Mouse (Mus musculus) heart, embryonic 12.5 days (tissue): ENCODE measurements around the gene Mslnl. TPM values are rescaled to one million over a fixed set of nuclear protein-coding genes. Genes with fewer than 3 reads are reported as not detected.
"Not testable (repeated sequence)": the region's sequence is repeated elsewhere in the genome, so short reads cannot be mapped to it uniquely, and the experiment has no call there.

ENCODE experiments used
- ATAC-seq: fragments of 200-750 bp; cut with Nextera tagmentation; 2 replicates; pipeline ENCODE4 v1.8.0; 2017; ENCODE audit warnings: moderate TSS enrichment, moderate library complexity; ENCODE audit not compliant: insufficient number of reproducible peaks, low FRiP score
- H3K27ac ChIP-seq: fragments of 300-500 bp; sonication (generic); 2 replicates; pipeline ENCODE4 v1.5.1; 2016; ENCODE audit warnings: mild to moderate bottlenecking, moderate library complexity; ENCODE audit not compliant: poor library complexity, severe bottlenecking
- H3K27me3 ChIP-seq: fragments of 300-500 bp; sonication (generic); replicated peaks from 2 replicates; pipeline ENCODE4 v1.6.1; 2016; ENCODE audit warnings: mild to moderate bottlenecking, moderate library complexity
- H3K36me3 ChIP-seq: fragments of 300-500 bp; sonication (generic); 2 replicates; pipeline ENCODE4 v1.6.1; 2016; ENCODE audit warnings: mild to moderate bottlenecking, moderate library complexity
- H3K4me1 ChIP-seq: fragments of 300-500 bp; sonication (generic); replicated peaks from 2 replicates; pipeline ENCODE4 v1.6.1; 2016; ENCODE audit warnings: mild to moderate bottlenecking
- H3K4me2 ChIP-seq: fragments of 300-500 bp; sonication (generic); 2 replicates; pipeline ENCODE4 v1.6.1; 2016; ENCODE audit warnings: mild to moderate bottlenecking, moderate library complexity
- H3K4me3 ChIP-seq: fragments of 300-500 bp; sonication (generic); 2 replicates; pipeline ENCODE4 v1.5.1; 2016; ENCODE audit warnings: mild to moderate bottlenecking
- H3K9ac ChIP-seq: fragments of 300-500 bp; sonication (generic); 2 replicates; pipeline ENCODE4 v1.6.1; 2016; ENCODE audit warnings: mild to moderate bottlenecking, moderate library complexity
- H3K9me3 ChIP-seq: fragments of 300-500 bp; sonication (generic); replicated peaks from 2 replicates; pipeline ENCODE4 v1.6.1; 2016; ENCODE audit warnings: mild to moderate bottlenecking, moderate library complexity
- WGBS: fragments of 180-500 bp; shearing (Covaris S2); methylation state at CpG from one replicate; pipeline ENCODE4 v1.1.7; 2016; 5-methylcytosine and 5-hydroxymethylcytosine counted together
- polyA plus RNA-seq: library from polyadenylated mRNA; unstranded; fragments of >200 nt; fragmentation: Nextera tagmentation; extraction: Ambion mirVana; gene quantifications from 2 replicates; pipeline ENCODE4 v1.2.1, GENCODE M21; 2016

Mslnl gene
- polyA plus RNA-seq, 1 experiment from 2014 or later, result not detected

GRCm38 (mm10) chr17:25717691-25718090, 18.2 kb upstream of the Mslnl start:
- H3K4me3 ChIP-seq, result peak overlapping the region; percentile 48
- peak overlapping the region; percentile 61 for H3K9ac ChIP-seq
- no peak for ATAC-seq
- H3K27ac ChIP-seq, result no peak overlapping the region
- peak overlapping the region; percentile 90 for H3K4me2 ChIP-seq
- H3K36me3 ChIP-seq, result peaks cover 38% of the 10 kb centered on the region
- peaks cover 45% of the 10 kb centered on the region for H3K27me3 ChIP-seq
- H3K4me1 ChIP-seq, result peaks cover 28% of the 10 kb centered on the region
- WGBS, result 9% methylated on average over 6 of the region's 6 CpGs
- H3K9me3 ChIP-seq, result no peaks in the 10 kb centered on the region

GRCm38 (mm10) chr17:25721476-25721875, 14.4 kb upstream of the Mslnl start:
- ATAC-seq, result no peak
- Histone ChIP-seq H3K27ac (no peak overlapping the region), H3K36me3 (peaks cover 65% of the 10 kb centered on the region), H3K27me3 (peaks cover 27% of the 10 kb centered on the region), H3K4me1 (peaks cover 21% of the 10 kb centered on the region), H3K9me3 (no peaks in the 10 kb centered on the region), H3K4me2 (no peak overlapping the region), H3K4me3 (no peak overlapping the region), H3K9ac (no peak overlapping the region)
- 93% methylated on average over 5 of the region's 5 CpGs for WGBS

DNA sequence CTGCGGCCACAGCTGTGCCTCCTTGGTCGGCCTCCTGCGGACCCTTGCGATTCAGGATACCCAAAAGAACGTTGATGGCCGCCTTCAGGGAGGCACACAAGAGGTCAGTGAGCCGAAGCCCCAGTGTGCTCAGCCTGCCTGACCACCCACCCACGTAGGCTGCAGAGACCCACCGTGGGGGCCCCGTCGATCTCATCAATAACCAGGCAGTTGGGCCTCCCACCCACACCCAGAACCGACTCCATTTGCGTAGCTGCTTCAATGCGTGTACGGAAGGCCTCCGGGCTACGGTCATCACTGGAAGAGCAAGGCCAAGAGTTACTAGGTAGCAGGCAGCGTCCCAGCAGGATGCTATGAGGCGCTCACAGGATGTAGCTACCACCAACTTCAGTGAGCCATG, 12.4 kb upstream of the Mslnl start:
- Histone ChIP-seq H3K27ac (no peak overlapping the region), H3K36me3 (peaks cover 66% of the 10 kb centered on the region), H3K4me3 (no peak overlapping the region), H3K9me3 (no peaks in the 10 kb centered on the region), H3K4me1 (peaks cover 17% of the 10 kb centered on the region), H3K27me3 (peaks cover 7% of the 10 kb centered on the region), H3K9ac (no peak overlapping the region), H3K4me2 (no peak overlapping the region)
- 95% methylated on average over 19 of the region's 19 CpGs for WGBS
- ATAC-seq, result no peak

DNA sequence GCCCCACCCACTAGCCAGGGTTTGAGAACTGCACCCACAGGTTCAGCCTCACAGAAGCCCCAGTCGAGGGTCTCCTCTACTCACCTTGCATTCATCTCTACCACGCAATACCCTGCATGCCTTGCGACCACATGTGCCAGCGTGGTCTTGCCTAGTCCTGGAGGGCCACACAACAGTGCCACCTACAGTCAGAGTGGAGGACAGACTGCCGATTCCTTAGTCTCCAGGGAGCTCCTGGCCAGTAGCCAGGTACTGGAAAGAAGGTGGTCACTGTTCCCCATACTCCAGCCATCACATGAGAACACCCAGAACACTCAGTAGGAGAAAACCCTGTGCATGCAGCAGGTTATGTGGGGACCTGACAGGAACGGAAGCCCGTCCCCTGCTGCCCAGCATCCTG, 11.9 kb upstream of the Mslnl start:
- Histone ChIP-seq H3K36me3 (peaks cover 68% of the 10 kb centered on the region), H3K27me3 (peaks cover 3% of the 10 kb centered on the region), H3K4me2 (no peak overlapping the region), H3K4me3 (no peak overlapping the region), H3K4me1 (peaks cover 20% of the 10 kb centered on the region), H3K9ac (no peak overlapping the region), H3K27ac (no peak overlapping the region), H3K9me3 (no peaks in the 10 kb centered on the region)
- WGBS, result 77% methylated on average over 7 of the region's 7 CpGs
- ATAC-seq, result no peak

DNA sequence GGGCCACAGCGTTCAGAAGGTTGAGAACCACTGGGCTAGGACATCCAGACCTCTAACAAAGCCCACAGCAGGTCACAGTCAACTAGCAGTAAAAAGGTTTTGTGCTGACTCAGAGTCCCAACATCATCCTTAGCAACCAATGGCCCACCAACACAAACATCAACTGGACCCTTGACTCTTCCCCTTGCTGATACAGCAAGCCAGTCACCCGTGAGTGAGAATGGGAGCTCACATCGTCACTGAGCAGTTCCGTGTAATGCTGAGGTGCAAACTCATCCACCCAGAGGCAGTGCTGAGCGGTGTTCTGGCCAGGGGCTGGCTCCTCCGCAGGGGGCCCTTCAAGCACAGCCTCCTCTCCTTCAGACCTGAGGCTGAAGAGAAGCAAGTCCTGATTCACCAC, 10.6 kb upstream of the Mslnl start:
- H3K36me3 ChIP-seq, result peaks cover 67% of the 10 kb centered on the region

DNA sequence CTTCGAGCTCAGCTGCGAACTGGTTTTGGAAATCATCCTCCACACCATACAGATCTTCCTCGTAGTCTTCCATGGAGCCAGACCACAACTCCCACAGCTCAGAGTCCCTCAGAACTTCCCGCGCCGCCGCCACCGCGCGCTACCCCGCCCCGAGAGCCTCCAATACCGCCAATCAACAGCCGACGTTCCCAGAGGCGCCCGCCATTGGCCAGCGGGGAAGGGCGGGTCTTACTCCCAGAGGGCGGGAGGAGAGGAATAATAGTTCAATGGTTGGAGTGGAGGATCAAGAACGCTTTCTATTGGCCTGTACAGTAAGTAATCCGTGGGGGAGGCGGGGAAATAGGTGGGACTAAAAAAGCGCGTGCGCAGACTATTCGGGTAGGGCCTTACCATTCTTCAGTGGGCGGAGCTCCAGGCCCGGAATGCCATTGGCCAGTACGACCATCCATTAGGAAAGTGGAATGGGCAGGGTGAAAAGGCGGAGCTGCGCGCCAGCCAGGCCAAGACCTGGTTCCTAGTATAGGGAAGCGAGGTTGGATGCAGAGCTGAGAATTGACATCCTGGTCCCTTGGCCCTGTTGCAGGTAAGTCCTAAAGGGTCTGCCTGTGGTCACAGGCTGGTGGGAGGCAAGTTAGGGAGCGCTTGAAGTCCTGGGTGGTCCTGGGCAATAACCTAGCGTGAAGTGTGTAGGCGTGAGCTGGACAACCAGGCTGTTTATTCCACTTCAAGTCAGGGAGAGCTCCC, 8.4 kb upstream of the Mslnl start, which contains the start of the genes Chtf18 and Rpusd1:
Chtf18 (minus strand) TSS at position 155 of the 744 bp plus-strand sequence.
Rpusd1 (plus strand) TSS at position 406 of the 744 bp plus-strand sequence.
- Histone ChIP-seq H3K27ac (no peak within 1 kb of the TSS), H3K4me1 (peaks cover 20% of the 10 kb centered on the region)
- under 1% methylated on average over 37 of the region's 37 CpGs for WGBS

More for the DNA sequence above, 10.6 kb upstream of the Mslnl start:
- H3K27ac ChIP-seq, result no peak overlapping the region
- 78% methylated on average over 6 of the region's 6 CpGs for WGBS
- no peak for ATAC-seq
- H3K27me3 ChIP-seq, result no peaks in the 10 kb centered on the region
- H3K4me3 ChIP-seq, result no peak overlapping the region
- H3K9ac ChIP-seq, result 0 out of 2 replicates have a peak overlapping the region, but pooled peaks have one; percentile 10
- peaks cover 20% of the 10 kb centered on the region for H3K4me1 ChIP-seq
- no peak overlapping the region for H3K4me2 ChIP-seq
- H3K9me3 ChIP-seq, result no peaks in the 10 kb centered on the region

GRCm38 (mm10) chr17:25728009-25728270, 7.9 kb upstream of the Mslnl start:
- H3K4me2 ChIP-seq, result peak overlapping the region; percentile 98
- H3K27me3 ChIP-seq, result no peaks in the 10 kb centered on the region
- H3K9ac ChIP-seq, result peak overlapping the region; percentile 86
- H3K4me3 ChIP-seq, result peak overlapping the region; percentile 54
- H3K4me1 ChIP-seq, result peaks cover 20% of the 10 kb centered on the region
- no peak overlapping the region for H3K27ac ChIP-seq
- WGBS, result 20% methylated on average over 4 of the region's 4 CpGs
- H3K9me3 ChIP-seq, result no peaks in the 10 kb centered on the region
- no peak for ATAC-seq
- peaks cover 51% of the 10 kb centered on the region for H3K36me3 ChIP-seq

More for the DNA sequence above, 8.4 kb upstream of the Mslnl start, which contains the start of the genes Chtf18 and Rpusd1:
- H3K4me3 ChIP-seq, result peak within 1 kb of the TSS; percentile 68
- peak; percentile 98 for ATAC-seq
- H3K27me3 ChIP-seq, result no peaks in the 10 kb centered on the region
- H3K9me3 ChIP-seq, result no peaks in the 10 kb centered on the region
- H3K4me2 ChIP-seq, result peak within 1 kb of the TSS; percentile 98
- peaks cover 55% of the 10 kb centered on the region for H3K36me3 ChIP-seq
- peak within 1 kb of the TSS; percentile 86 for H3K9ac ChIP-seq

GRCm38 (mm10) chr17:25732082-25732481, 3.8 kb upstream of the Mslnl start:
- 21% methylated on average over 2 of the region's 2 CpGs for WGBS
- no peaks in the 10 kb centered on the region for H3K9me3 ChIP-seq
- no peak for ATAC-seq
- no peak overlapping the region for H3K4me2 ChIP-seq
- no peak overlapping the region for H3K27ac ChIP-seq
- H3K4me1 ChIP-seq, result peaks cover 10% of the 10 kb centered on the region
- peaks cover 3% of the 10 kb centered on the region for H3K27me3 ChIP-seq
- peaks cover 26% of the 10 kb centered on the region for H3K36me3 ChIP-seq
- H3K9ac ChIP-seq, result no peak overlapping the region
- no peak overlapping the region for H3K4me3 ChIP-seq

DNA sequence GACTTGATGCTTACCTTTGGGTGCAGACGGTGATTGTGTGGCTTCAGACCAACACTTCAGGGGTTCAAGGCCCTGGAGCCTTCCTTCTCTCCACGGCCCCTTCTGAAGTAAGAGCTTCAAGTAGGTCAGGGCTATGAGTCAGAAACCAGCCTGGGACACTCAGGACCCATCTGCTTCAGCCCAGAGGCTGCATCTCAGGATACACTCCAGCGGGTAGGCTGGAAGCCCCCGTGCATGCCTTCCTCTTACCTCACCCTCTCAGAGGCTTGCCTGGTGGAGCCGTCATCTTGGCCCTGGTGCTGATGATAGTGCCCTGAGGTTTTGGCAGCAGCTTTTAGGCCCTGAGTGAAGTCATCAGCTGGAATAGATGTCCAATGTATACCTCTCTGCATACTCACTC, 596 bp upstream of the Mslnl start:
- Histone ChIP-seq H3K4me3 (no peak overlapping the region), H3K9me3 (no peaks in the 10 kb centered on the region), H3K4me1 (no peaks in the 10 kb centered on the region), H3K4me2 (no peak overlapping the region), H3K36me3 (peaks cover 10% of the 10 kb centered on the region), H3K9ac (no peak overlapping the region), H3K27ac (no peak overlapping the region), H3K27me3 (peaks cover 21% of the 10 kb centered on the region)
- ATAC-seq, result no peak
- 70% methylated on average over 5 of the region's 5 CpGs for WGBS

DNA sequence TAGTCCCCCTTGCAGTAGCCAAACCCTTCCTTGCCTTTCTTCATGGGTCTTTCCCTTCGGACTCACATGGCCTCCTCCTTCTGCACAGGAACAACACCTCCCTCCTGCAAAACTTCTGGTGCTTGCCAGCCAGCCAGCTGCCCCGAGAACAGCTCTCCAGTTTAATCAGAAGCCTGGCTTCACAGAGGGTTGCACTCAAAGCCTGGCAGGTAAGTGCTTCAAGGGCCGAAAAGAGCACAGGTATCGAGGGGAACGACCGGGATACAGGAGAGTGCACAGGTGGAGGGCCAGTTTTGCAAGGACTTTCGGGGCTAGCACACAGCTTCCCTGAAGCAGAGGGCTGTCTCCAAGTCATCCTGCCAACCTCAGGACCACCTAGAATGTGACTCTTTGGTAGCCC, 3.0 kb downstream of the Mslnl start:
- Histone ChIP-seq H3K9me3 (no peaks in the 10 kb centered on the region), H3K4me2 (no peak overlapping the region), H3K27me3 (peaks cover 35% of the 10 kb centered on the region), H3K4me3 (no peak overlapping the region), H3K4me1 (no peaks in the 10 kb centered on the region), H3K27ac (no peak overlapping the region), H3K36me3 (no peaks in the 10 kb centered on the region), H3K9ac (no peak overlapping the region)
- no peak for ATAC-seq
- WGBS, result 72% methylated on average over 7 of the region's 7 CpGs

- H3K4me3 ChIP-seq, H3K27ac ChIP-seq, ATAC-seq, H3K9ac ChIP-seq, H3K4me2 ChIP-seq, H3K36me3 ChIP-seq, H3K4me1 ChIP-seq, H3K9me3 ChIP-seq: not testable (repeated sequence)
- 69% methylated on average over 12 of the region's 12 CpGs for WGBS
- peaks cover 48% of the 10 kb centered on the region for H3K27me3 ChIP-seq
Measured at GRCm38 (mm10) chr17:25741471-25741870, 5.6 kb downstream of the Mslnl start.

DNA sequence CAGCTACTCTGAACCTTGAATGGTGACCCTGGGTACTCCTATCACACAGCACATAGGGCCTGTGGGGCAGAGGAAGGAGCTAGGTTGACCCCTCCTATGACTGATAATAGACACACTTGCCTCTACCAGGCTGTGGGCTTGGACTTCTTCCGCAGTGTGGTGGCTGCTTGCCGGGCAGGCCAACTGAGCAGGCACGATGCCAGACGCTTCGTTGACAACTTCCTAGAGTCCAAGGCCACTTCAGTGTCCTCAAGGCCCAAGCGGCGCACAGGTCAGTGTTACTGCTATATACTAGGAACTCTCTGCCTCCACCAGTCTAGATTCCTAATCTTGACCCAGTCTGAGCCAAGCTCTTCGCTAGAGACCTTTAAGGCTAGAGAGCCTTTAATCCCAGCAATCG, 8.0 kb downstream of the Mslnl start:
- ATAC-seq, result no peak
- 81% methylated on average over 9 of the region's 9 CpGs for WGBS
- H3K36me3 ChIP-seq, result no peaks in the 10 kb centered on the region
- no peaks in the 10 kb centered on the region for H3K4me1 ChIP-seq
- H3K9me3 ChIP-seq, result no peaks in the 10 kb centered on the region
- no peak overlapping the region for H3K9ac ChIP-seq
- H3K4me3 ChIP-seq, result no peak overlapping the region
- peaks cover 43% of the 10 kb centered on the region for H3K27me3 ChIP-seq
- no peak overlapping the region for H3K27ac ChIP-seq
- H3K4me2 ChIP-seq, result no peak overlapping the region
